Mouse (Mus musculus) mouse trophoblast stem cell (cell line): Measurements from ENCODE around the gene Cep68.

Source experiments
- in situ Hi-C, 2 experiments: fragments of 300-500 bp; cut with MseI, MboI; formaldehyde crosslinking; loops; 2 replicates in 1 of 2; 3 replicates in 1 of 2; pipeline ENCODE4 v1.15.1; 2025

The Cep68 gene

DNA sequence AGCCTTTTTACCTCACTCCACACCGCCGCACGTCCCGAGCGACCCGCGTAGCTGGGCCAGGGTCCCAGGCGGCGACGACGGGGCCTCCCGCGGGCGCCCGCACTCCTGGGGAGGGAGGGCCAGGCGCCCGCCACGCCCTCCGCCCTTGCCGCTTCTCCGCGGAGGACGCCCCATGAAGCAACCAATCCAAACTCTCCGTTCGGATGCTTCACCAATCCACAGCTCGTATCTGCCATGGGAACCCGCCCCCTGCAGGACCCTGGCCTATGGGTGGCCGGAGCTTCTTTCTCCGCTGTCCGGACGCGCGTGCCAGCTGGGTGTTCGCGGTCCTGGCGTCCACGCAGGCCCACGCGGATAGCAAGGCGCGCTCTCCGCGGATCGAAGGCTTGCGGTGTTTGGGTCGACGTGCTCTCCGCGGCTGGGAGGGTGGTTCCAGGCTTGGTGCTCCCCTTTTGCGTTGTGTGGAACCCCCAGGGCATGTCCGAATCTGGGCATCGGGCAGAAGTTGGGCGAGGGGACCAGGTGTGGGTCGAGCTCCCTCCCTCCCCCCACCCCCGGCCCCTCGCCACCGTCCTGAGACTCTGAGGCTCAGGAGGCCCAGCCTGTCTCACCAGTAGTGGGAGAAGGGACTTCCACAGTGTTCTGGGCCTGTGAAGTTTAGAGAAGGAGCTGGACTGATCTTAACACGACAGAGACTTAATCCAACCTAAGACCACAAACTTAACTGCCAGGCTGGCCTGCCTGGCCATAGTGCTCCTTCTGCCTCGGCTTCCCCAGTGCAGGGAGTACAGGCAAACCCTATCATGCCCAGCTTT lies at the start of gene Cep68:
TSS of gene Cep68 (minus strand) at position 134 of the 815 bp plus-strand sequence.
- in situ Hi-C loops, result no loop called here

DNA sequence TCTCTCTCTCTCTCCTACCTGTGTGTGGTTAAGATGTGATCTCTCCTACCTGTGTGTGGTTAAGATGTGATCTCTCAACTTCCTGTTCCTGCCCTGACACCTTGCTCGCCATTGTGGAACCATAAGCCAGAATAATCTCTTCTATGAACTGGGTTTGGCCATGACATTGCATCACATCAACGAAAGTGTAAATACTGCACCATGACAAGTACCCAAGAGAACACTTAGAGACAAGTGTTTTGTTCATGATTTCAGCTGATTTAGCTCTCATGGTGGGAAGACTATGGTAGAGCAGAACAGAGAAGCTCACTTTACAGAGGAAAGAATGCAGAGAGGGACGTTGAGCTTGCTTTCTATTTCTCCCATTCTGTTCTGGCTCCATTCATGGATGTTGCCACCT lies 35.2 kb upstream of the Cep68 start:
- in situ Hi-C loops, result no loop called here

DNA sequence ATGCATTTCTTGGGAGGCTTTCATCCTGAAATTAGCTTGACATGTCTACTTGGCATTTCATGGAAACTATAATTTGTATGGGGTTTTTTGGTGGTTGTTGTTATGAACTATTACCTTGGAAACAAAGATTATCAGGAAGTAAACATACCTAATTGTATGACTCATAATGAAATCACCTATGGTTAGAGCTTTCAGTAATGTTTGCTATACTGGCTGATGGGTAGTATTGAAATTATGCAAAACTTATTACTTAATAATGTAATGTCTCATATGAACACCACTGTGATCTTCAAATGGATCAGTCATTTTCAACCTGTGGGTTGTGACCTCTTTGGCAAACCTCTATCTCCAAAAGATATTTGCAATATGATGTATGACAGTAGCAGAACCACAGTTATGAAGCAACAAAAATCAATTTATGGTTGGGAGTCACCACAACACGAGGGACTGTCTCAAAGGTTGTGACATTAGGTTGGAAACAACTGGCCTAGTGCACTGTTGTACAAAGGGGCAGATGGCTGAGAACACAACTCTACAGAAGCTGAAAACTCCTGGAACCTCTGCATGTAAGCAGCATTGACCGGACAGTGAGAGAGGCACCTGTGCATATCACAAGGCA lies 33.5 kb upstream of the Cep68 start:
- in situ Hi-C loops, result no loop called here

DNA sequence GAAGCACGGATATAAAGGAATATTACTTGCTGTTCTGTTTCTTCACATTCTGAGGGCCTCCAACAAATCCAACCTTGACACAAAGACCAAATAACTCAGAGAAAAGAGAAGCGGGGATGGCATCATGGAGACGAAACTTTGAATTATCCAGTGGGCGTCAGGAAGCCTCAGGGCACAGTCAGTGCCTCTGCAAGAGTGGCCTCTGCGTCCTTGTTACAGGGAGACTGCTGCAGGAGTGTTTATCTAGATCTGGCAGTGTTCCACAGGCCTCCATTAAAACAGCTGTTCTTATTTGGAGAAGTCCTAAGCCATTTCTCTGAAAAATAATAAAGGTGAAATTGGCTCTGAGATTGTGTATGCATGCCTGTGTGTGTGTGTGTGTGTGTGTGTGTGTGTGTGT lies 31.8 kb upstream of the Cep68 start:
- in situ Hi-C loops, result no loop called here

DNA sequence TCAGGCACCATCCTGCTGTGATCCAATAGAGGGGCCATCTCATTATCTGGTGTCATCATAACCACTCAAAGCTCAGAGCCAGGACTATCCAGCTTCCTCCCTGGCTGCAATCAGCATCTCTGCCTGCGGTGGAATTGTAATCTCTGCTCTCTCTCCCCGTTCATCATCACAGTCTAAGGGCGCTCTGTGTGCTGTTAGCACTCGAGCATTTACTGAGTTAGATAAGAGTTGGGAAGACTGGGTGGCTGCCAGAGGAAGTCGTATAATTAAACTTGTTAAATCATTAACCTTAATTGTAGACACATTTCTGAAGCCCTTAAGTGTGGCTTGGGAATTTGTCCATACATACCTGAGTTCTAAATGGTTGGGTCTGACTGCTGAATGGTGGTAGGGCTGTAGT lies 29.5 kb upstream of the Cep68 start:
- in situ Hi-C loops, result no loop called here

DNA sequence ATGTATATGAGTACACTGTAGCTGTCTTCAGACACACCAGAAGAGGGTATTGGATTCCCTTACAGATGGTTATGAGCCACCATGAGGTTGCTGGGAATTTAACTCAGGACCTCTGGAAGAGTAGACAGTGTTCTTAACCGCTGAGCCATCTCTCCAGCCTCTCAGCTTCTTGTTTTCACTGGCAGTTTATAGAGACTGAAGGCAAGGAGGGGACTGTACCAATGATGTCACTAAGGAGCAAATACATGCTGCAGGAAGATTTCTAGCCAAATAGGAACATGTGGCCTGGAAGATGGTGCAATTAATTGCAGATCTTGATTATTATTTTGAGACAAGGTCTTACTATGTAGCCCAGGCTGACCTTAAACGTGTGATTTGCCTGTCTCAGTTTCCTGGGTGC lies 27.9 kb upstream of the Cep68 start:
- in situ Hi-C loops, result no loop called here

DNA sequence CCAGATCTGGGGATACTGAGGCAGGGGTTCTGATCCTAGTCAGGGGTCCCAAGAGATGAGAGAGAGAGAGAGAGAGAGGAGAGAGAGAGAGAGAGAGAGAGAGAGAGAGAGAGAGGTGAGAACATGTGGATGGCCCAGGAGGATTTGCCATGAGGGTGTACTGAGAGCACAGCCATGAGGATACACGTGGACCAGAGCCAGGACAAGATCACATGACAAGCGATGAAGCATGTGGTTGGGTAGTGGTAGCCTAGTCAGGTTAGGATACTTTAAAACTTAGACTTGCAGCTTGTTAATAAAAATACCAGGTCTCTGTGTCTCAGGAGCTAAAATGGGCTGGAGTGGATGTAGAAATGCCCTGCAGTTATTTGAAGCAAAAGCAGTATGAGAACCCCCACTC lies 26.7 kb upstream of the Cep68 start:
- in situ Hi-C loops, result no loop called here

DNA sequence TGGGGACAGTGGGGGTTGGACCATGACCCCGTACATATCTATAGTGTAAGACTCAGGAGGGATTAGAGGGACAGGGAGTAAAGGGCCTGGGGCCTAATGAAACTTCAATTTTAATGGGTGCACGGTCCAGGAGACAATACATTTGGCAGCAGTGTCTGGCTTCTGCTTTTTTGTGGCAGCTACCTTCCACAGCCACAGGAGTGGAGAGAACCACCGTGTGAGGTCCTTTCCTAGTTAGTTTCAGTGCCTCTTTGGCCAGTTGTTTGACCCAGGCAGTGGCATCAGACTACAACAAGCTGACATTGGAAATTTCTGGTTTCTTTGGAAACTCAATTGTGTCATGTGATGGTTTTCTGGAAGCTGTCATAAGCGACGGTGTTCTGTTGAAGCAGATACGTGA lies 20.7 kb upstream of the Cep68 start:
- in situ Hi-C loops, result loop anchor here in 1 of 2 experiments (5.0 kb wide), 1 partner anchor 132 kb away; no protein-coding TSS in a partner anchor

DNA sequence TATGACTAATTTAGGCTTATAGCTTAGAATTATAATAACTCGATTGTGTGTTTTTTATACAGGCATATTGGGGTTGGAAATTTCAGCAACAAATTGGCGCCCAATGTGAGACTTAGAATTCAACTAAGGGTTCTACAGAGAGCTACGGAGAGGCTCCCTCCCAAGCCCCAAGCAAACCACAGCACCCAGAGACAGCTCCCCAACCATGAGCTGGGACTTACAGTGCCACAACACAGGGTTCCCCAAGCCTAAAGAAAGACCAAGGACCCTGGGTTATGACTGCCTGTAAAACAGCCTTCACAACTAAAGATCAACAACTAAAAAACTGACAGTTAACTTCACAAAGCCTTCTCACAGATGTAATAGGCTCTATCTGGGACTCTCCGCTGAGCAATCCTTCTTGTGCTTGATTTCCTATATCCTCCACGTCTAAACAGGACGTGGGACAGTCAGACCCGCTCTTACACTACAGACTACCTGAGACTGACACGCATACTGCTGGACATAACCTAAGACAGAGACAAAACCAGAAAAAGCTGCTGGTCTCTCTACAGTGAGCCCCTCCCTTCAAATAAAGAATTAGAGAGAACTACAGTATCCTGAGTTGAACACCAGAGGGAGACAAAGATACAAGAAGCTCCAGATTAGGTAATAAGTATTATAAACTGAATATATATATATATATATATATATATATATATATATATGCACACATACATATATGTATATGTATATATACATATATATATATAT lies 13.6 kb upstream of the Cep68 start:
- in situ Hi-C loops, result loop anchor here in 1 of 2 experiments (5.0 kb wide), 1 partner anchor 139 kb away; no protein-coding TSS in a partner anchor

DNA sequence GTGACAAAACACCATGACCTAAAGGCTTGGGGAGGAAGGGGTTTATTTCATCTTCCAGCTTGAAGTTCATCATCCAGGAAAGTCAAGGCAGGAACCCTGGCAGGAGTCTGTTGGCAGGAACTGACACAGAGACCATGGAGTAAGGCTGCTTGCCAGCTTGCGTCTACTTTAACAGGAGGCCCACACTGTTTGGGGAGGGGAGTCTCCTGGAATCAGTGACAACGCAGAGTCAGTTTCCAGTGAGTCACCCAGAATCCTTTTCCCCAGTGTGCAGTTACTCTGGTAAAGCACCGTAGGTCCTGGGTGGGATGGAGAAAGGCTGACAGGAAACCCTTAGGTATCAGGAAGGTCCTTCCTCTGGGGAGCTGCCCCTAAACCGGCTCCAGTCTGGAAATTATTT lies 5.6 kb upstream of the Cep68 start:
- in situ Hi-C loops, result no loop called here

DNA sequence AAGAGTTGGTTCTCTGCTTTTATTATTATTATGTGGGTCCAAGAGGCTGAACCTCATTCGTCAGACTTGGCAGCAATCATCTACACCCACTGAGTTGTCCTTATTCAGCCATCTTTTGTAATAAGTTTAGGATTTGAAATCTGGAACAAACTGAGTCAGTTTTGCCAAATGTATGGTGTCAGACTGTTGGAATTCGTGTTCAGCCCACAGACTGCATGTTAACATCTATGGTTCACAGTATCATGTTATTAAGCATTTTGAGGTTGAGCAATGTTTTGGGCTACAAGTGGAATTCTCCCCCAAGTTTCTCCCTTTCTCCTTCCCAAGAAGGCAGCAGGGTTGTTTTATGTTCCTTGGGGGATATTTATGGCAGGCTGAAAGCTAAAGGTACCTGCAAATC lies 3.9 kb upstream of the Cep68 start:
- in situ Hi-C loops, result no loop called here

DNA sequence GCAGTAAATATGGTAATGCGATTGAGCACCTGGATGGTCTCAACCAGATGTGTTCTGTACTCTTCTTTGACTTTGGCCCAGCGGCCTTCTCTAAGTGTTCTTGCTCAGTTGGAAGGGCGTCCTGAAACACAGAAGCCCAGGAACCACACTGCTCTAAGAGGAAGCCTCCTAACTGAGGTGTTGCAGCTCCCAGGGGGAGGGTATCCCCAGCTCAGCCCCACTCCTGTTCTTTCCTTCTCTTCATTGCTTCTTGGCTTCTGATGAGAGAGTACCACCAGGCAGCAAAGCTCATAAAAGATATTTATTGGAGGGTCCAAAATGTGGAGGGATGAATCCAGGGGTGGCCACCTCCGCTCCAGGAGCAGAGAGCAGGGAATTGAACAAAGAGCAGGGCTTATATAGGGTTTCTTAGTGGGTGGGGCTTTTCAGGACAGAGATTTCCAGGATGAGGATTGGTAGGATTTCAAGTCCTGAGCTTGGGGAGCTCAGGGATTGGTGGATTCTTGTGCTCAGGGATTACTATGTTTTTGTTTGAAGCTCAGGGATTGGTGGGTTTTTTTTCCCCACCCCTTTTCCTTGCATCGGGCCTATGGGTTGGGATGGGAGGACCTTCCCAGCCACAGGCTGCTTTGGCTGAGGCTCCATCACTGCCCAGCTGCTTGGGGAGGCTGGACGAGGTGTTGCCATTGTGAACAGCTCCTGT lies 1.4 kb upstream of the Cep68 start:
- in situ Hi-C loops, result no loop called here

DNA sequence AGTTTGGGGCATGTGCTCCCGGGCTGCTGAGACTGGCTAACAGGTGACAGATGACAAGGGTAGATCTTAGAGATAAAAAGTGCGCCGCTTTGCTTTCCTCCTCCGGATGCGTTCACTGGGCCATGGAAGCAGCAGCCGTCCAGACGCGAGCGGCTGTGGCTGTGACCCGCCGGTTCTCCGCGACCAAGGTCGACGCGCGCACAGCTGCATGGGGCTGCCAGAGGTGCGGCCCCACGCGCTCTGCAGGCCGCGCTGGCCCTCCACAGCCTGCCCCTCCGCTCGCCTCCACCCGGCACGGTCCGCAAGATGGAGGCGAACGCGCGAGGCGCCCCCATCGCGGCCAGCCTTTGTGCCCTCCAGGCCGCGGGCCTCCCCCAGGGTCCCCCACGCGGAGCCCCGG lies 389 bp downstream of the Cep68 start:
- in situ Hi-C loops, result no loop called here

DNA sequence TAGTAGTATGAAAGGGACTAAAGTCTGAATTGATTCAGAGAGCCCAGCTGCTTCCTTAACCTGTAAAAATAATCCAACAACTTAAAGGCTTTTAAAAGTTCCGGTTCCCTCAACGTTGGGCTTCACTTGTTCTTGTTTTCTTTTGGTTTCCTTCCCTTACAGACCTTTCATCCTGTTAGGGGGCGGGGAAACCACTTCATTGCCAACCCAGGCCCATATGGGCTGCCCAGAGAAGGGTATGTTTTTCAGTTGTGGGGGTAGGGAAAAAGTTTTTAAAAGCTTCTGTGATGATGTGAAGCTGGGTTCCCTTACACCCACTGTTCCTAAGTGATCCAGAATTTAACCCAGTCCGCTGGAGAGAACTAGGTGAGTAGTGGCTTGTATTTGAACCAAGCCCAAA lies 952 bp downstream of the Cep68 start:
- in situ Hi-C loops, result no loop called here

DNA sequence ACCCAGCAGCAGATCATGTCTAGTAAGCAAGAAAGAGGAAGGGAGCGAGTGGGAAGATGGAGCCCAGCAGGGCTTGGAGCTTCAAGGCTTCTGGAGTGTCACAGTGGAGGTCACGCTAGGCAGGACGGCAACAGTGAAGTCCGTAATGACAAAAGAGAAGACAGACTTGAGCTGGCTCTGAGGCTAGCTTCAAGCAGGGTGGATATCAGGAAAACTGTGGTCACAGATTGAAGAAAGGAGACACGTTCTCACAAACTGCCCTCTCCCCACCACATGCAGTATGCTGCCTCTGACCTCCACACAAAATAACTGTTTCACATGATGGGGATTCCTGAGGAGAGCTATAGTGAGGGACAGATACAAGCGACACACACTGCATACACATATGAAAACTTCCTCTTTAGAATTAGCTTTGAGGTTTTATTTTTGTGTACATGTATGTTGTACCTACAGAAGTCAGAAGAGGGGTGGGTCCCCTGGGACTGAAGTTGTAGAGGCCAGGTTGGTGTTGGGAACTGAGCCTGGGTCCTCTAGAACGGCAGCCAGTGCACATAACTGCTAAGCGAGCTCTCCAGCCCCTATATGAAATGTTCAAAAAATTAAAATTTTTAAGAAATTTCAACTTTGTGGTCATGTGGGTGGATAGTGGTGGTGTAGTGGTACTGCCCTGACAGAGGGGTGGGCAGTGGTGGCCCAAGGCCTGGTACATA lies 1.9 kb downstream of the Cep68 start:
- in situ Hi-C loops, result no loop called here

DNA sequence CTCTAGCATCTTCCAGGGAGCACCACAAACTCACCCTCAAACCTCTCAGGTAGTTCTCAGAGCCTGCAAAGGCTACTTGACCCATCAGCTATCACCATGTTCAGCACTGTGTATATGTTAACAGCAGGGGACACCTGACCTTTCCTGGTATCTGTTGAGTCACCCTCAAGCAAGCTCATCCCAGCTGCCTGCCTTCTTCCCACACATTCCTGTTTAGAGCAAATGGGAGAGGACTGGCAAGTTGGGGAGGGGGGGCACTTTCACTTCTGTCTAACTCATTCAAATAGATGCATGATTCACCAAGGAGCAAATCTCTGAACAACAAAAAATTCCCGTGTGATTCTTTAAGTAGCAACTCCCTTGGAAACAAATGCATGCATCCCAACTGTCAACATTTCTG lies 2.6 kb downstream of the Cep68 start:
- in situ Hi-C loops, result no loop called here

DNA sequence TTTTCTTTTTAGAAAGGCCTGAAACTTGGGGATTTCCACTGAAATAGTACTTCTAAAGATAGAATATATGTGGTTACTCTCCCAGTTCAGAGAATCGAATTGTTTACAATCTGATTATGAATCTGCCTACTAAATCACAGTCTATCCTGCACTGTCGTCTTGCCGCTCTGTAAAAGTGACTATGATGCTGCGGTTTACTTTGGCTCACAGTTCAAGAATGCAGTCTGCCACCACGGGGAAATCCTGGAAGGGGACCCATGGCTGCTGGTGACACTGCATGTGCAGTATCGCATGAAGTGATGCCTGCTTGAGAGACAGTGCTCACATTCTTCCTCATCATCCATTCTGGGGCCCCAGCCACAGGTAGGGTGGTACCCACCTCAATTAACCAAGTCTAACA lies 3.9 kb downstream of the Cep68 start:
- in situ Hi-C loops, result no loop called here

DNA sequence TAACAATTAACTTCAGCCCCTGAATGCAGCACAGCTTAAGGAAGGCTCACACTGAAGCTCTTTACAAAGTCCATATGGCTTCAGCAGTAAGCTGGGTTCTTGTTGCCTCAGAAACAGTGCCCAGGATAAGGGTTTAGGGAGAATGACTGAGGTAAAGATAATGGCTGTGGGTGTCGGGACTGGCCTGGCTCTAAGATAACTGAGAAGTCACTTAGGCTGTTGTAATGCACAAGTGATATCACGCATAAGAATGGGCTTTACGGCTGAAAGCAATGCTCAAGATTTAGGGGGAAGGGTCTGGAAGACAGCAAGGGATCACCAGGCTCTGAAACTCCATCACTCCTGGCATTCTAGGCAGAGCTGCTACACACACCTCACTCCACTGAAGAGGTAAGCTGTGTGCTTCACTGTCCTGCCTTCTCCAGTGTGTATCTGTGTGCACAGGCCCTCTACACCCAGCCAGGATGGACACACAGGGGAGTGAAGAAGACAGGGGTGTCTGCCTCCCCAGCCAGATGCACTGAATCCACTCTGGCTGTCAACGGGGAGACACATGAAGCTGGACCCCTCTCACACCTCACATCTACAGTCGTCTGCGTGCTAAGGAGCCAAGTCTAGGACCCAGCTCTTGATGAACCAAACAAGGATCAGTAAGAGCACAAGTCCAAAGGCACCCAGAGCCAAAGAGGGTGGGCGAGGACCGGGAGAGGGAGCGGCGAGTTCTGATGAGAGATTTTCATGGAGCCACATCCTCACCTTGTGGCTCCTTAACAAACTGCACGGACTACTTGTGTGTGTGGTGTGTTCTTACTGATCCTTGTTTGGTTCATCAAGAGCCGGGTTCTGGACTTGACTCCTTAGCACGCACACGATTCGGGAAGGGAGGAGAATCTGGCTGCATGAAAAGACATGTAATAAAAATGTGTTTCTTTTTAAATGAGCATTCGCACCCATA lies 4.6 kb downstream of the Cep68 start:
- in situ Hi-C loops, result no loop called here

DNA sequence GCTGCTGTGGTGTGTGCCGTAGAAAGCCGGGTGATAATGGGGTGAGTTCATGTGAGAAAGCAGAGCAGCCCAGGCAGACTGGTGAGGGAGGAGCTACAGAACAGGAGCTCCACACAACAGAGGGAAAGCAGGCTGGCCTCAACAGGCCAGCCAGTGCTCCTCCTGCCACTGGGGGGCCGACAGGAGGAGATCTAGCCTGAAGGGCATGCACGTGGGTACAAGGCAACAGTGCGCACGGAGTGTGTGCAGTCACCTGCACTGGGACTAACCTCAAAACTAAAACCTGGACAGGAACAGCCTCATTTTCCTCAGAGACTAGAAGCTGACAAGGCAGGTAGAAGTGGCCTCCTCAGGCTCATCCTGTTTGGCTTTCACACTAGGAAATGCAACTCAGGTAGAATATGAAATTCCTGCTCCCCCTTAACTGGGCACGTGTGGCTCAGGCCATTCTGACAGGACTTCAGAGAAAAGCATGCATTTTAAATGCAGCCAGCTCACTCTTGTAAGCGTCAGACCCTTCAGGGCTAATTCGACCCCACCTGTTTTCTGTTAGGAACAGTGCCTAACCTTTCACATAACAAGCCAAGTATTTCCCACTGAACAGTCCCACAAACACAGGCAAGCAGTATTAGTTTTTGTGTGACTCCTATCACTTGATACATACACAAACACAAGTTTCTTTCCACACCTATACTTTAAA lies 5.9 kb downstream of the Cep68 start:
- in situ Hi-C loops, result no loop called here
